Mouse (Mus musculus) intestine, postnatal 0 days (tissue): ENCODE data around the gene Necap2. TPM values are rescaled to one million over a fixed set of nuclear protein-coding genes. Genes with fewer than 3 reads are reported as not detected.

Source experiments
- ATAC-seq: fragments of 200-750 bp; cut with Nextera tagmentation; 2 replicates; pipeline ENCODE4 v1.8.0; 2017; ENCODE audit warnings: mild to moderate bottlenecking, moderate TSS enrichment, moderate library complexity
- H3K27ac ChIP-seq: fragments of 300-500 bp; sonication (generic); 2 replicates; pipeline ENCODE4 v1.5.1; 2014; ENCODE audit warnings: mild to moderate bottlenecking, low read depth, low read length, moderate library complexity
- H3K27me3 ChIP-seq: fragments of 300-500 bp; sonication (generic); replicated peaks from 2 replicates; pipeline ENCODE4 v1.6.1; 2014; ENCODE audit warnings: low read length, mixed read lengths; ENCODE audit not compliant: control insufficient read depth, insufficient read depth
- H3K36me3 ChIP-seq: fragments of 300-500 bp; sonication (generic); 2 replicates; pipeline ENCODE4 v1.6.1; 2014; ENCODE audit warnings: mild to moderate bottlenecking, moderate library complexity; ENCODE audit not compliant: control insufficient read depth, insufficient read depth
- H3K4me1 ChIP-seq: fragments of 300-500 bp; sonication (generic); replicated peaks from 2 replicates; pipeline ENCODE4 v1.6.1; 2014; ENCODE audit warnings: antibody characterized with exemption, low read length, mixed read lengths; ENCODE audit not compliant: control insufficient read depth, insufficient read depth
- H3K4me2 ChIP-seq: fragments of 300-500 bp; sonication (generic); replicated peaks from 2 replicates; pipeline ENCODE4 v1.6.1; 2014; ENCODE audit warnings: low read depth, mild to moderate bottlenecking, moderate library complexity
- H3K4me3 ChIP-seq: fragments of 300-500 bp; sonication (generic); 2 replicates; pipeline ENCODE4 v1.5.1; 2014; ENCODE audit warnings: low read depth, low read length
- H3K9ac ChIP-seq: fragments of 300-500 bp; sonication (generic); 2 replicates; pipeline ENCODE4 v1.6.1; 2014; ENCODE audit warnings: mild to moderate bottlenecking, low read depth, low read length
- H3K9me3 ChIP-seq: fragments of 300-500 bp; sonication (generic); 2 replicates; pipeline ENCODE4 v1.6.1; 2016; ENCODE audit warnings: mixed run types; ENCODE audit not compliant: control insufficient read depth
- CTCF ChIP-seq: sonication (generic); IDR thresholded peaks from 2 replicates; pipeline ENCODE4 v1.5.1; 2016; ENCODE audit warnings: low read depth, mild to moderate bottlenecking, control low read depth, antibody characterized with exemption, moderate library complexity
- WGBS: fragments of 180-500 bp; shearing (Covaris S2); extraction: QIAGEN DNeasy Blood & Tissue Kit; methylation state at CpG from one replicate; pipeline ENCODE4 v1.1.7; 2014; 5-methylcytosine and 5-hydroxymethylcytosine counted together
- polyA plus RNA-seq: library from polyadenylated mRNA; unstranded; fragments of >200 nt; fragmentation: Nextera tagmentation; extraction: Ambion mirVana; gene quantifications from 2 replicates; pipeline ENCODE4 v1.2.1, GENCODE M21; 2015

Necap2 gene
- polyA plus RNA-seq, 1 experiment from 2014 or later, result 103 TPM

GRCm38 (mm10) chr4:141049476-141049835 is 28.7 kb downstream of the Necap2 start:
- ATAC-seq, result no peak
- TF ChIP-seq CTCF, result no peak
- H3K9me3 ChIP-seq, result no peaks in the 10 kb centered on the region
- H3K27ac ChIP-seq, result no peak overlapping the region
- H3K4me1 ChIP-seq, result no peaks in the 10 kb centered on the region
- no peak overlapping the region for H3K4me2 ChIP-seq
- WGBS, result 37% methylated on average over 4 of the region's 4 CpGs
- no peak overlapping the region for H3K4me3 ChIP-seq
- H3K27me3 ChIP-seq, result no peaks in the 10 kb centered on the region
- H3K36me3 ChIP-seq, result no peaks in the 10 kb centered on the region
- H3K9ac ChIP-seq, result no peak overlapping the region

GRCm38 (mm10) chr4:141048810-141049475 is 29.2 kb downstream of the Necap2 start:
- ATAC-seq, result no peak
- no peak overlapping the region for H3K27ac ChIP-seq
- H3K36me3 ChIP-seq, result no peaks in the 10 kb centered on the region
- H3K4me3 ChIP-seq, result no peak overlapping the region
- TF ChIP-seq CTCF, result no peak
- H3K9me3 ChIP-seq, result no peaks in the 10 kb centered on the region
- no peaks in the 10 kb centered on the region for H3K27me3 ChIP-seq
- WGBS, result 87% methylated on average over 17 of the region's 17 CpGs
- no peak overlapping the region for H3K4me2 ChIP-seq
- H3K9ac ChIP-seq, result no peak overlapping the region
- H3K4me1 ChIP-seq, result no peaks in the 10 kb centered on the region

- Histone ChIP-seq H3K4me2 (no peak overlapping the region), H3K27ac (no peak overlapping the region), H3K4me3 (no peak overlapping the region), H3K27me3 (no peaks in the 10 kb centered on the region), H3K9ac (no peak overlapping the region), H3K9me3 (no peaks in the 10 kb centered on the region), H3K4me1 (no peaks in the 10 kb centered on the region), H3K36me3 (no peaks in the 10 kb centered on the region; the same call in 1 of the 2 replicates)
- ATAC-seq, result peak; percentile 58
- TF ChIP-seq CTCF, result peak; percentile 93
- 20% methylated on average over 8 of the region's 8 CpGs for WGBS
These were observed 33.3 kb downstream of the Necap2 start for GRCm38 (mm10) chr4:141044816-141045215.

- Histone ChIP-seq H3K27me3 (no peaks in the 10 kb centered on the region), H3K4me1 (no peaks in the 10 kb centered on the region), H3K9me3 (no peaks in the 10 kb centered on the region), H3K36me3 (no peaks in the 10 kb centered on the region; the same call in 1 of the 2 replicates), H3K4me2 (no peak overlapping the region), H3K27ac (no peak overlapping the region), H3K9ac (no peak overlapping the region), H3K4me3 (no peak overlapping the region)
- no peak for TF ChIP-seq CTCF
- no peak for ATAC-seq
- 51% methylated on average over 12 of the region's 12 CpGs for WGBS
These were observed 37.0 kb downstream of the Necap2 start for GRCm38 (mm10) chr4:141041117-141041516.

- no peak overlapping the region for H3K4me3 ChIP-seq
These were observed 44.3 kb downstream of the Necap2 start for GRCm38 (mm10) chr4:141033606-141034549.

GRCm38 (mm10) chr4:141031733-141032132 is 46.4 kb downstream of the Necap2 start:
- no peak overlapping the region for H3K27ac ChIP-seq
- H3K4me3 ChIP-seq, result no peak overlapping the region
- peaks cover 26% of the 10 kb centered on the region; the same call in 1 of the 2 replicates for H3K36me3 ChIP-seq
- H3K4me1 ChIP-seq, result no peaks in the 10 kb centered on the region
- H3K9me3 ChIP-seq, result no peaks in the 10 kb centered on the region
- WGBS, result 14% methylated on average over 6 of the region's 6 CpGs
- H3K4me2 ChIP-seq, result no peak overlapping the region
- H3K27me3 ChIP-seq, result no peaks in the 10 kb centered on the region
- H3K9ac ChIP-seq, result no peak overlapping the region
- TF ChIP-seq CTCF, result peak; percentile 97
- peak; percentile 29; the same call in 1 of the 2 replicates for ATAC-seq

More at GRCm38 (mm10) chr4:141033606-141034549, 44.3 kb downstream of the Necap2 start:
- H3K4me2 ChIP-seq, result no peak overlapping the region
- no peak overlapping the region for H3K9ac ChIP-seq
- WGBS, result 62% methylated on average over 27 of the region's 27 CpGs
- no peaks in the 10 kb centered on the region for H3K9me3 ChIP-seq
- H3K36me3 ChIP-seq, result peaks cover 18% of the 10 kb centered on the region; the same call in 1 of the 2 replicates
- no peaks in the 10 kb centered on the region for H3K4me1 ChIP-seq
- no peak overlapping the region for H3K27ac ChIP-seq
- H3K27me3 ChIP-seq, result no peaks in the 10 kb centered on the region
- peak; percentile 50; the same call in 1 of the 2 replicates for ATAC-seq
- peak; percentile 56 for TF ChIP-seq CTCF
